Mouse (Mus musculus): ENCODE data around the gene Ndufa13.
A peak's percentile ranks its signal among the peaks of the same experiment; 100 is the strongest.
"Not testable (repeated sequence)": the region's sequence is repeated elsewhere in the genome, so short reads cannot be mapped to it uniquely, and the experiment has no call there.

Gene Ndufa13

DNA sequence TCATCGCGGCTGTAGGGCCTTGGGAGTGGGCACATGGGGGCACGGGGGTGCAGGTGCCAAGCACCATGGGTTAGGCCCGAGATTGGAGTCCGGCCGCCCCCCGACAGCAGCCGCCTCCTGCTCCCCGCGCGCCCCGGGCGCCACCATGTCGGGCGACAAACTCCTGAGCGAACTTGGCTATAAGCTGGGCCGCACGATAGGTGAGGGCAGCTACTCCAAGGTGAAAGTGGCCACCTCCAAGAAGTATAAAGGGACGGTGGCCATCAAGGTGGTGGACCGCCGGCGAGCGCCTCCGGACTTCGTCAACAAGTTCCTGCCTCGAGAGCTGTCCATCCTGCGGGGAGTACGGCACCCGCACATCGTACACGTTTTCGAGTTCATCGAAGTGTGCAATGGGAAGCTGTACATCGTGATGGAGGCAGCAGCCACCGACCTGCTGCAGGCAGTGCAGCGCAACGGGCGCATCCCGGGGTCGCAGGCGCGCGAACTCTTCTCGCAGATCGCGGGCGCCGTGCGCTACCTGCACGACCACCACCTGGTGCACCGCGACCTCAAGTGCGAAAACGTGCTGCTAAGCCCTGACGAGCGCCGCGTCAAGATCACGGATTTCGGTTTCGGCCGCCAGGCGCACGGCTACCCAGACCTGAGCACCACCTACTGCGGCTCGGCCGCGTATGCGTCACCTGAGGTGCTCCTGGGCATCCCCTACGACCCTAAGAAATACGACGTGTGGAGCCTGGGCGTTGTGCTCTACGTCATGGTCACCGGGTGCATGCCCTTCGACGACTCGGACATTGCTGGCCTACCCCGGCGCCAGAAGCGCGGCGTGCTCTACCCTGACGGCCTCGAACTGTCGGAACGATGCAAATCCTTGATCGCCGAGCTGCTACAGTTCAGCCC lies at the start of gene Ndufa13, which contains the start of the genes Tssk6 and Yjefn3:
TSS of gene Ndufa13 (minus strand) at position 396 of the 900 bp plus-strand sequence.
TSS of gene Tssk6 (plus strand) at position 22 of the 900 bp plus-strand sequence.
TSS of gene Yjefn3 (minus strand) at position 550 of the 900 bp plus-strand sequence.
- DNase-seq = peak; percentile 12

- no peak for DNase-seq
These were observed 47.9 kb upstream of the Ndufa13 start for GRCm38 (mm10) chr8:69950300-69950699.

DNA sequence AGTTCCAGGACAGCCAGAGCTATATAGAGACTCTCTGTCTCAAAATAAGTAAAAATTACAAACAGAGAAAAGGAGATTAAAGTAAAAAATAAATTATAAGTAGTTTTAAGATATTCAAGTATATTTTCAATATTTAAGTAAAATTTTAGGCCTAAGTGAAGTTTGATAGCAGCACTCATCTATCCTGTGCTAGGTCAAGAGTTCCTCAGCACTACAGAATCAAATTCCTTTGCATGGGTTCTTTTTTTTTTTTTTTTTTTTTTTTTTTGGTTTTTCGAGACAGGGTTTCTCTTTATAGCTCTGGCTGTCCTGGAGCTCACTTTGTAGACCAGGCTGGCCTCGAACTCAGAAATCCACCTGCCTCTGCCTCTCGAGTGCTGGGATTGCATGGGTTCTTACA lies 40.1 kb upstream of the Ndufa13 start:
- DNase-seq = not testable (repeated sequence)

DNA sequence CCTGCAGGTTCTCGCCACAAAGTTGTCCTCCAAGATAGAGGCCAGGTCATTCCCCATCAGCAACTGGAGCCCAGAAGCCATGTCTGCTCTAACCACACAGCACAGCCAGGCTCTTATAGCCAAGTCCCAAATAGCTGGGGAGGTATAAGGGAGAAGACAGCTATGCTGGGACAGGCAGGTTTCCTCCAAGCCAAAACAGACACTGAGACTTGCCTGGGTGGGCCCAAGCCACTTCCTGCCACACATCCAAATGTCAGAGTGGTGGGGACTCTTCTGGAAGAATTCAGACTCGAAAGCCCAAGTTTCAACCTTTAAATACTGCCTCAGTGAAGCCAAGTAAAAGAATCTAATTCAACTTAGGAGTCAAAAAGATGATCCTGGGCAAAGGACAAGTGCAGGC lies 38.0 kb upstream of the Ndufa13 start:
- DNase-seq = no peak

DNA sequence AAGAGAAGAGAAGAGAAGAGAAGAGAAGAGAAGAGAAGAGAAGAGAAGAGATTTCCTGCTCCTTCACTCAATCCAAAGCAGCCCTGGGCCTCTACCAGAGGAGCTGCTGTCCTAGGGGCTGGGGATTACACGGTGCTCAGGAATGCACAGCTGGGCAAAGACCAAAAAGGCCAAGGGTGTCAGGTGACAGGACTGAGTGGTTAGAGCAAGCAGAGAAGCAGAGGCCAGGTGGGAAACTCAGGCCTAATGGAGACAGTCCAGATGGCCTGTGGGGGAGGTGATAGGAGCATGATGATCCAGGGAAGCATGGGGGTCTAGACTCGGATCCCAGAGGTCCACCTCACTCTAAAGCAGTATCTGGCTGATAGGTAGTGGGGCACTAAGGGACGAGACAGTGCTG lies 37.3 kb upstream of the Ndufa13 start:
- peak; percentile 60 for DNase-seq

GRCm38 (mm10) chr8:69938245-69938982 lies 36.1 kb upstream of the Ndufa13 start:
- no peak for DNase-seq

GRCm38 (mm10) chr8:69937466-69937865 lies 35.1 kb upstream of the Ndufa13 start:
- peak; percentile 56 for DNase-seq

- DNase-seq = peak; percentile 84
These were observed 33.9 kb upstream of the Ndufa13 start for GRCm38 (mm10) chr8:69936050-69936794.

DNA sequence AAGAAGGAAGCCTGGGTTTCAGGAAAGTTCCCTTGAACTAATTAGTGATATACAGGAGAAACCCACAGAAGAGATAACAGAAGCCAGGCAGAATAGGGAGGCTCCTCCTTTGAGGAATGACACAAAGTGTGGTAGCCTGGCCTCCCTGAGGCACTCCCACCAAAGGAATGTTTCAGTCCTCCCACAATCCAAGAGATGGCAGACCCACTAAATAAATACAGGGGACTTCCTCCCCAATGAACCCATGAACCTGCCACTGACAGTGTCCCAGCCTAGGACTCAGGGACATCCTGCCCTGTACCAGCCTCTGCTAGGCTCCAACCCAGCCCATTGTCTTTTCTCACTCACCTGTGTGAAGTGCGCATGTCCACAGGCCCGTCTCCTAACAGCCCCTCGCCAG lies 33.1 kb upstream of the Ndufa13 start:
- no peak for DNase-seq

GRCm38 (mm10) chr8:69934582-69934981 lies 32.2 kb upstream of the Ndufa13 start:
- DNase-seq = no peak

DNA sequence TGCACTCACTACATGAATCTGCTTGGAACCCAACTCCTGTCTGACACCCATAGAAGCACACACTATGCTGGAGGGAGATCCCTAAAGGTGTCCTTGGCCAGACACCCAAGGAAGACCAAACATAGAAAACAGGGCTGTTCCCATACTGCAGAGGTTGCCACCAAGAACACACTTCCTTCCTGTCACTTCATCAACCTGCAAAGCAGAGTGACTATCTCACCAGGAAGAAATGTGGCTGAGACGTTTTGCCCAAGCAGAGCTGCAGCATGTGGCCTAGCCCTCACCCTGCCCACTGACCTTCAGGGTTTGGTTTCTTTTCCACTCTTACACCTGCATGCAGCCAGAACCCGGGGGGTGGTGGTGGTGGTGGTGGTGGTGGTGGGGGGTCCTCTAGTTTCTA lies 31.5 kb upstream of the Ndufa13 start:
- DNase-seq = no peak

DNA sequence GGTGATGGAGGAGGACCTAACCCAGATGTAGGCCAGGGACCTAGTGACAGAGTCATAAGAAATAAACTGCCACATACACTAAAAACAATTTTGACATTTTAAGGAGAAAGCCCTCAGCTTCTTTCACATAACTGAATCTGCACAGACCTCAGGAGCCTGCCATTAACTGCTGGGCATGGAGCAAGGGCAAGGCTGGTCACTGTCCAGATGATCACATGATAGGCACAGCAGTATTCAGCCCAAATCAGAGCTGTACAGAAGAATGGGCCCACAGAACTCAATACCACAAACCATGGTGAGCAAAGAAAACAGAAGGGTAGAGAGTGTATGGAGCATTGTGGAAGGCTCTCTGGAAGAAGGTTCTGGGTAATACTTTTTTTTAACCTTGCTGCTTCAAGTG lies 24.5 kb upstream of the Ndufa13 start:
- DNase-seq = no peak

- DNase-seq = no peak
These were observed 21.6 kb upstream of the Ndufa13 start for GRCm38 (mm10) chr8:69923986-69924385.

DNA sequence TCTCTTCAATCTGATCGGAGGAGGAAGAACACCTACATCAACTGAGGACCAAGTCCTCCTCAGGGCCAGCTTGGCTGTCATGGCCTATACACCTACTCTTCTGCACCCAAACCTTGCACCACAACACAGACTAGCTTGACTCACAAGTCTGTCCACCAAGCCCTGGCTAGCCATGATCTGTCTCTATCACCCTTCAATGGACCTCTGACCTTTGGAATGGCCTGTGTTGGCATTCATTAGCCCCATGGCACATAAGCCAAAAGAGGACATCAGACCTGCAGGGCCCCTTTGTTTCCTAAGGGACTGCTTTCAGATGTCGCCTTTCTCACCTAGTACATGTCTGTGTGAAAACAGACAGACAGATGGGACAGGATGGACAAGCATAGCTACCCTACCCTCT lies 18.8 kb upstream of the Ndufa13 start:
- no peak for DNase-seq

DNA sequence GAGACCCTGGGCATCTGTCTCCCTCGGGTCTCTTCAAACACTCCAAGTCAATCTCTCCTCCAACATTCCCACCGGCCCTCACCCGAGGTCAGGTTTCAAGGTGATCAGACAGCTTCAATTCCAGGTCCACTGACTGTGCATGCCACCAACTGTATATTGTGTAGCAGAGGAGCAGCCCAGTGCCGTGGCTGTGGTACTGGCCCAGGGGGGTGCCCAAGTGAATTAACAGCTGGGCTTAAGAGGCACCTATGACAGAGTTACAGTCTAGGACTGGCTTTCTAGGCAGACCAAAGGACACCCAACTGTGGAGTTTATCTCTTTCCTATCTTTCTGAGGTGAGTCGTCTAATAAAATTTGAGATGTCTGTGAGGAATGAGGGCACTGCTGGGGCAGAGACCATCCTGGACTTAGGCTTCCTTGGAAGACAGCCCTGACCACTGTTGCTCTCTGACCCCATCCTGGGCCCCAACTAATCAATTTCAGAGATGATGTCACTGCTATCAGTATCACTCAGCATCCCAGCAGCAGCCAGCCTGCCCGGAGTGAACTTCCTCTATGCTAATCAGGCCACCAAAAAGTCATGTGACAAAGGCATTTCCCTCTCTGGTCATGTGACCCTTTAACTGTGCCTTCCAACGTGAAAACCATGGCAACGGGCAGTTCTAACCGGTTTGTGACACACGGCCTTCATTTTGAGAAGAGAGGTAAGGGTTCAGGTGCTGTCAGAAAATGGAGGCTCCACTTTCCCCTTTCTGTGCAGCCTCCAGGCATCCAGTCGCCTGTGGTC lies 17.7 kb upstream of the Ndufa13 start:
- DNase-seq = peak; percentile 86

DNA sequence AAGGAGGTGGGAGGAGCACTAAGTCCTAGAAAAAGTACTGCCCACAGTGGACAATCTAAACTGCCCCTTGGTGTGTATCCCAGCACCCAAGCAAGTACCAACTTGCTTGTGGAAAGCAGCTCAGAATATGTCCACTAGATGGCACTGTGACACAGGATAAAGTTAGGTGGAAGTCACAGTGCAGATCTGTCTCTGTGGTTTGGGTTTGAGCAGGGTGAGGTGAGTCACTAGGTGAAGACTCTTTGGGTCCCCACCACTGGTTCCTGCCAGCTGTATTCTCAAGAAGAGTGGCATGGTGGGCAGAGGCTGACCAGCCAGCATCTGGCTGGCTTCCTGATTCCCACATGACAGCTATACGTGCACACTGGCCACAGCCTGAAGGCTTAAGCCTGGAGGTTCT lies 16.7 kb upstream of the Ndufa13 start:
- peak; percentile 94 for DNase-seq

DNA sequence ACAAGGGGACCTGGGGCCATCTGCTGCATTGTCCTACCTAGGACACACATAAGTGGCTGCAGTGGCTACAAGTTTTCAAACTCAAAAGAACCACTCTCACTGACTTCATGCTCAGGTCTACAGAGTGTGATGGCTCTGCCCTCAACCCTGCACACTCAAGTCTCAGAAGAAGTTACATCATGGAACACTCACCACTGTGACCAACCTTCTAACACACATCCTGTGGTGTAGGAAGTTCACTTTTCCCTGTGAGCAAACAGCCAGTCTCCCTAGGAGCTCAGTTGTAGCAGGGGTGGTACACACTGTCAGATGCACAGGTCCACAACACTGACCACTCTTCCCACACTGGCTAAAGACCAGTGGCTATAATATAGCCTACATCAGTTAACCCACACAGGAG lies 16.1 kb upstream of the Ndufa13 start:
- no peak for DNase-seq

DNA sequence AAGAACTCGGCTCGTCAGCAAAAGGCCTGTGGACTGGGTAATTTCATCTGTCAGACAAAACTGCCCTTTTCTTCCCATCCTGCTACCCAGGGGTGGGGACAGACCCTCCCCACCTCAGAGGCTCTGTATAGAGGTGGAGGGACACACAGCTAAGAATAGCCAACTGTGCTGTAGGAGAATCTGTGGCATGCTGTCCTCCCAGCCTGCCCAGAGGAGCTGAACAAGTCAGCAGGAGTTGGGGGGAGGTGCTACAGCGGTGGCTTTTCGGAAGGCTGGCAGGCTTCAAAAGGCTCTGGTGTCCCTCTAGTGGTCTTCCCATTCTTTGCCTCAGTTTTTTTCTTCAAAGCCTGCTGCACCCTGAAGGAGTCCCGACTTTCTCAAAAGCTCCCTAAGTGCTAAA lies 13.4 kb upstream of the Ndufa13 start:
- no peak for DNase-seq

GRCm38 (mm10) chr8:69914526-69914925 lies 12.2 kb upstream of the Ndufa13 start:
- DNase-seq = no peak

DNA sequence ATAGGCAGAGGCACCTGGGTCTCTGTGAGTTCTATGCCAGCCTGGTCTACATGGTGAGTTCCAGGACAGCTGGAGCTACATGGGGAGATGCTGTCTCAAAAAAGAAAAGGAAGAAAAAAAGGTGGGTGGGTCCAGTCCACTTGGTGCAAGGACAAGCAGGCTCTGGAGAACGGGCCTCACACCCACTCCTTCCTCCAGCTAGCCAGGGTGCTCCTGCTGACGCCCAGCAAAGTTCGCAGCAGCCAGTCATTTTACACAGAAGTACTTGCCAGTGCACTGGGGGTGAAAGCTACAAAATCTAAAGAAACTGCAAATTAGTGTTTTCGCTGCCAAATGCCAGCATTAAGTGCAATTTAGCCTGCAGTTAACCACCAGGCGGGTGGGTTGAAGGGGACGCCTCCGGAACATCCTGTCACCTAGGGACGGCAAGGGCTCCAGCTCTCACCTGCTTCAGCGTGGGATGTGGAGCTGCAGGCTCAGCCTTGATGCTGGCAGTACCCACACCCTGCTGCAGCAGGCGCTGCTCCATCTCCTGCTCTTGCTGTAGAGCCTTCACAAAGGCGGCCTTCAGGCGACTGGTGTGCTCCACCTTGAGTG lies 10.2 kb upstream of the Ndufa13 start:
- no peak for DNase-seq

GRCm38 (mm10) chr8:69911917-69912316 lies 9.6 kb upstream of the Ndufa13 start:
- DNase-seq = no peak

DNA sequence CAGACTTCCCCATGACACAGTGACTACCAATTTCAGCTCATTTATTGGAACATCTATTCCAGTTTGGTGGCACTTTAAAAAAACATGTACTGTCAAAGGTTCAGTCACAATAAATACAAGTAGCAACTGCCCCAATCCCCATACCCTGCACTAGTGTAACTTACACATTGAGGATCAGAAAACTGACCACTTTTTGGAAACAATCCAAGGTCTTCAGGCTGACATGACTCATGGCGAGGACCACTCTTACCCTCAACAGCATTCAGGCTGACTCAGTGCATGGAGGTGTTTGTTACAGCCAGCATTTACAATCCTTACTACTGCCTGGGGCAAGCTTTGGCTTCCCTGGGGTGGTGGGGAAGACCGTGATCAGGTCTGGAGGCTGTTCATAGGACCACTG lies 4.7 kb upstream of the Ndufa13 start:
- no peak for DNase-seq
